Mouse (Mus musculus) limb, embryonic 14.5 days (tissue): ENCODE measurements at regions not wholly inside any gene's neighbourhood (a gene's known extent, or its start where the extent isn't known, plus 50 kb on each side); places are given as distances from the start of the nearest gene placed in this dataset.

Experiments used
- ATAC-seq: fragments of 200-750 bp; cut with Nextera tagmentation; 2 replicates; pipeline ENCODE4 v1.8.0; 2017; ENCODE audit warnings: low read depth, moderate number of reproducible peaks, moderate TSS enrichment; ENCODE audit not compliant: low FRiP score
- DNase-seq: peaks from one replicate; pipeline ENCODE4 v3.0.0-alpha.2; 2015; ENCODE audit warnings: low spot score
- H3K27ac ChIP-seq: fragments of 300-500 bp; sonication (generic); replicated peaks from 2 replicates; pipeline ENCODE4 v1.5.1; 2014; ENCODE audit warnings: low read depth, mild to moderate bottlenecking, low read length, moderate library complexity, mixed read lengths
- H3K27me3 ChIP-seq: fragments of 300-500 bp; sonication (generic); 2 replicates; pipeline ENCODE4 v1.6.1; 2014; ENCODE audit warnings: low read length, mixed read lengths; ENCODE audit not compliant: control insufficient read depth, insufficient read depth
- H3K36me3 ChIP-seq: fragments of 300-500 bp; sonication (generic); 2 replicates; pipeline ENCODE4 v1.6.1; 2014; ENCODE audit warnings: mild to moderate bottlenecking, low read length, moderate library complexity, mixed read lengths; ENCODE audit not compliant: control insufficient read depth, insufficient read depth
- H3K4me1 ChIP-seq: fragments of 300-500 bp; sonication (generic); 2 replicates; pipeline ENCODE4 v1.6.1; 2014; ENCODE audit warnings: antibody characterized with exemption, low read length, mixed read lengths; ENCODE audit not compliant: control insufficient read depth, insufficient read depth
- H3K4me2 ChIP-seq: fragments of 300-500 bp; sonication (generic); replicated peaks from 2 replicates; pipeline ENCODE4 v1.6.1; 2014; ENCODE audit warnings: low read depth, mild to moderate bottlenecking, low read length, moderate library complexity; ENCODE audit not compliant: severe bottlenecking
- H3K4me3 ChIP-seq: fragments of 300-500 bp; sonication (generic); replicated peaks from 2 replicates; pipeline ENCODE4 v1.5.1; 2014; ENCODE audit warnings: low read length
- H3K9ac ChIP-seq: fragments of 300-500 bp; sonication (generic); 2 replicates; pipeline ENCODE4 v1.6.1; 2014; ENCODE audit warnings: mild to moderate bottlenecking, low read depth, low read length, moderate library complexity; ENCODE audit not compliant: severe bottlenecking
- H3K9me3 ChIP-seq: fragments of 300-500 bp; sonication (generic); 2 replicates; pipeline ENCODE4 v1.6.1; 2016; ENCODE audit warnings: low read length; ENCODE audit not compliant: control insufficient read depth
- POLR2A ChIP-seq: fragments of 200-500 bp; IDR thresholded peaks from 2 replicates; pipeline ENCODE4 v1.8.0; 2012; ENCODE audit warnings: inconsistent platforms, mild to moderate bottlenecking, moderate library complexity, borderline replicate concordance; ENCODE audit not compliant: insufficient read depth, insufficient read length; ENCODE audit errors: extremely low read depth
- WGBS: fragments of 180-500 bp; shearing (Covaris S2); extraction: QIAGEN DNeasy Blood & Tissue Kit; methylation state at CpG from one replicate; pipeline ENCODE4 v1.1.7; 2014; 5-methylcytosine and 5-hydroxymethylcytosine counted together

GRCm38 (mm10) chr8:35890083-35890482 is 124.5 kb downstream of the Gm19410 start:
- Histone ChIP-seq H3K9me3 (no peaks in the 10 kb centered on the region), H3K9ac (no peak overlapping the region), H3K27me3 (no peaks in the 10 kb centered on the region), H3K36me3 (no peaks in the 10 kb centered on the region), H3K4me2 (no peak overlapping the region), H3K4me1 (no peaks in the 10 kb centered on the region; the same call in 1 of the 2 replicates), H3K27ac (no peak overlapping the region), H3K4me3 (no peak overlapping the region)
- 60% methylated on average over 4 of the region's 4 CpGs for WGBS
- DNase-seq (no peak), ATAC-seq (no peak)
- no peak for TF ChIP-seq POLR2A

DNA sequence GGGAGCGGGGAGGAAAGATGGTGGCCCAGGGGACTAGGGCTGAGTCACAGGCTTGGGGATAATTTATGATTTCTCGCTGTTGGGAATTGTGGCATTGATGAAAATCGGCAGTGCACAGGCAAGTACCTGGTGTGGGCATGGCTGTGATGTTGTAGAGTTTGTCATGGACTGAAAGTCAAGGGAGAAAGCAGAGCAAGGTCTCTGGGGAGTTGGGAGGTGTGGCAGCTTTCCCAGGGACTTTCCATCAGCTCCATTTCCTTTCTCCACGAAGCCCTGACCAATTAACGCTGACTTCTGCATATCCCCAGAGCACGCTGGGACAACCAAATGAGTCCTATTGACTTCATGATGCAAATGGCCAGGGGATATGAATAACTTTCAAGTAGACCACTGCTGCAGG is 126.2 kb downstream of the Gm19410 start:
- Histone ChIP-seq H3K36me3 (no peaks in the 10 kb centered on the region), H3K27ac (no peak overlapping the region), H3K4me1 (no peaks in the 10 kb centered on the region; the same call in 1 of the 2 replicates), H3K9me3 (no peaks in the 10 kb centered on the region), H3K9ac (no peak overlapping the region), H3K4me2 (no peak overlapping the region), H3K27me3 (no peaks in the 10 kb centered on the region), H3K4me3 (no peak overlapping the region)
- ATAC-seq (no peak), DNase-seq (no peak)
- WGBS, result 70% methylated on average over 6 of the region's 6 CpGs
- no peak for TF ChIP-seq POLR2A

- no peak overlapping the region for H3K27ac ChIP-seq
- TF ChIP-seq POLR2A, result no peak
- H3K9ac ChIP-seq, result no peak overlapping the region
- H3K36me3 ChIP-seq, result no peaks in the 10 kb centered on the region
- DNase-seq, result no peak
- 70% methylated on average over 3 of the region's 3 CpGs for WGBS
- no peaks in the 10 kb centered on the region for H3K4me1 ChIP-seq
- no peak for ATAC-seq
- H3K4me2 ChIP-seq, result no peak overlapping the region
- no peak overlapping the region for H3K4me3 ChIP-seq
- H3K9me3 ChIP-seq, result no peaks in the 10 kb centered on the region
- no peaks in the 10 kb centered on the region for H3K27me3 ChIP-seq
Observed at GRCm38 (mm10) chr8:35898493-35898892, 132.9 kb downstream of the Gm19410 start.

GRCm38 (mm10) chr8:35901490-35901889 is 135.9 kb downstream of the Gm19410 start:
- no peak for ATAC-seq
- TF ChIP-seq POLR2A, result no peak
- Histone ChIP-seq H3K9me3 (no peaks in the 10 kb centered on the region), H3K27me3 (no peaks in the 10 kb centered on the region), H3K27ac (no peak overlapping the region), H3K4me2 (no peak overlapping the region), H3K36me3 (no peaks in the 10 kb centered on the region), H3K4me1 (no peaks in the 10 kb centered on the region), H3K4me3 (no peak overlapping the region), H3K9ac (no peak overlapping the region)
- WGBS, result 85% methylated on average over 7 of the region's 7 CpGs
- no peak for DNase-seq

DNA sequence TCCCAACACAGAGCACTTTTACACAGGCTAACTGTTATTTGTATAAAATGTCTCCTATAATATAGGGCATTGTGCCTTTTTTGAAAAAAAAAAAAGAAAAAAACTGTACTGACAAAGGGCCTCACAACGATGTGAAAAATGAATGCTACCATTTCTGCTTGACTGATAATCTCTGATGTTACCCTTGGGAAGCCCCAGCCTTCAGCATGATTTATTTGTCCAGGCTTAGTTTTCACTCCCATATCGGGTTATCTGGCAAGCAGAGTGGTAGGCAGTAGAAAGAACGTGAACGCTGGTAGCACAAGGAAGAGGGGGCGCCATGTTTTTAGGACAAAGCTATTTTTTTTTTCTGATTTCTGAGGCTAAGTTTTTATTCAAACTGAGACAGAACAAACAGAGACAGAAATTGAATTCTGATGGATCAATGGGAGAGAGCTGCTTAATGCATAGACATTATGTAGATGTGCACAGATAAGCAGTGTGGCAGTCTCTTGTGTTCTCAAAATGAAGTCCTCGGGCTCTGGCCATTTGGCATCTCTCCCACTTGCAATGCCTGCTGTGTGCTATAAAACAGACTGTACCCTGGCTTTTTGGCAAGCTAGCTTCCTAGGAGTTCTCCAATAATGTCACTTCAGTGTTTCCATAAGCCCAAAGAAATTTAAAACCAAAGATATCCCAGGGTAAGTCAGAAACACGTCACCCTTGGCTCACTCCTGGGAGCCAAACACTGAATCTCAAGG is 139.3 kb downstream of the Gm19410 start:
- H3K27ac ChIP-seq, result 0 out of 2 replicates have a peak overlapping the region, but pooled peaks have one; percentile 19
- WGBS, result 67% methylated on average over 7 of the region's 7 CpGs
- H3K4me2 ChIP-seq, result no peak overlapping the region
- no peak overlapping the region for H3K4me3 ChIP-seq
- ATAC-seq, result no peak
- no peaks in the 10 kb centered on the region for H3K4me1 ChIP-seq
- no peak overlapping the region for H3K9ac ChIP-seq
- no peaks in the 10 kb centered on the region for H3K9me3 ChIP-seq
- no peak for DNase-seq
- H3K36me3 ChIP-seq, result no peaks in the 10 kb centered on the region
- no peaks in the 10 kb centered on the region for H3K27me3 ChIP-seq
- TF ChIP-seq POLR2A, result no peak
